Mouse (Mus musculus) megakaryocyte, embryonic 14.5 days (primary cell): ENCODE results near the gene Cysltr2. TPM values are rescaled to one million over a fixed set of nuclear protein-coding genes. Genes with fewer than 3 reads are reported as not detected.

Source experiments
- H3K27me3 ChIP-seq: replicated peaks from 2 replicates; pipeline ENCODE3; 2012; ENCODE audit warnings: inconsistent platforms
- H3K36me3 ChIP-seq: replicated peaks from 2 replicates; pipeline ENCODE3; 2012; ENCODE audit warnings: low read length, inconsistent platforms, mixed read lengths
- H3K4me1 ChIP-seq: 2 replicates; pipeline ENCODE4 v1.6.1; 2012; ENCODE audit warnings: inconsistent platforms
- H3K4me3 ChIP-seq: replicated peaks from 2 replicates; pipeline ENCODE3; 2012; ENCODE audit warnings: moderate library complexity, mild to moderate bottlenecking, inconsistent platforms
- H3K9me3 ChIP-seq: 2 replicates; pipeline ENCODE4 v1.6.1; 2012; ENCODE audit warnings: inconsistent platforms
- FLI1 ChIP-seq: IDR thresholded peaks from 2 replicates; pipeline ENCODE4 v1.6.1; 2012; ENCODE audit warnings: low read length, inconsistent platforms, mixed read lengths
- GATA1 ChIP-seq: IDR thresholded peaks from 3 replicates; pipeline ENCODE4 v1.6.1; 2012; ENCODE audit warnings: mixed read lengths, low read length, inconsistent platforms, borderline replicate concordance
- polyA plus RNA-seq: library from polyadenylated mRNA; stranded (reverse); fragments of >175 nt; gene quantifications from 2 replicates; pipeline ENCODE4 v1.2.3, GENCODE M21; 2012; ENCODE audit warnings: low replicate concordance; ENCODE audit not compliant: insufficient read depth

Cysltr2 gene
- polyA plus RNA-seq, result 23.0 and 25.2 TPM in 2 replicates

GRCm38 (mm10) chr14:73048937-73049336, at the start of gene Cysltr2:
Gene Cysltr2 (minus strand): TSS chr14:73049114.
- peak within 1 kb of the TSS; percentile 90 for H3K4me3 ChIP-seq

GRCm38 (mm10) chr14:73094802-73095550, 46.1 kb upstream of the Cysltr2 start:
- H3K9me3 ChIP-seq, result peaks cover 5% of the 10 kb centered on the region
- H3K27me3 ChIP-seq, result no peaks in the 10 kb centered on the region
- no peak overlapping the region for H3K4me3 ChIP-seq
- H3K36me3 ChIP-seq, result peaks cover 6% of the 10 kb centered on the region
- peaks cover 70% of the 10 kb centered on the region for H3K4me1 ChIP-seq
- no peak for TF ChIP-seq GATA1
- no peak for TF ChIP-seq FLI1

More at GRCm38 (mm10) chr14:73048937-73049336, at the start of gene Cysltr2:
- Histone ChIP-seq H3K4me1 (peaks cover 41% of the 10 kb centered on the region), H3K9me3 (no peaks in the 10 kb centered on the region), H3K36me3 (no peaks in the 10 kb centered on the region), H3K27me3 (no peaks in the 10 kb centered on the region)
- TF ChIP-seq FLI1, result no peak
- TF ChIP-seq GATA1, result no peak

GRCm38 (mm10) chr14:73092871-73093270, 44.0 kb upstream of the Cysltr2 start:
- Histone ChIP-seq H3K36me3 (peaks cover 18% of the 10 kb centered on the region), H3K4me1 (peaks cover 73% of the 10 kb centered on the region), H3K9me3 (peaks cover 15% of the 10 kb centered on the region), H3K4me3 (no peak overlapping the region), H3K27me3 (no peaks in the 10 kb centered on the region)
- TF ChIP-seq GATA1 (no peak), FLI1 (no peak)

- H3K9me3 ChIP-seq, result peaks cover 15% of the 10 kb centered on the region
- peaks cover 18% of the 10 kb centered on the region for H3K36me3 ChIP-seq
- H3K27me3 ChIP-seq, result no peaks in the 10 kb centered on the region
- H3K4me1 ChIP-seq, result peaks cover 63% of the 10 kb centered on the region
- peak overlapping the region; percentile 62 for H3K4me3 ChIP-seq
- TF ChIP-seq GATA1, result no peak
- TF ChIP-seq FLI1, result no peak
Measured at GRCm38 (mm10) chr14:73088224-73088623, 39.3 kb upstream of the Cysltr2 start.

GRCm38 (mm10) chr14:73087746-73088145, 38.8 kb upstream of the Cysltr2 start:
- H3K36me3 ChIP-seq, result peaks cover 18% of the 10 kb centered on the region
- peaks cover 58% of the 10 kb centered on the region for H3K4me1 ChIP-seq
- no peak for TF ChIP-seq GATA1
- TF ChIP-seq FLI1, result no peak
- H3K27me3 ChIP-seq, result no peaks in the 10 kb centered on the region
- H3K4me3 ChIP-seq, result peak overlapping the region; percentile 62
- peaks cover 15% of the 10 kb centered on the region for H3K9me3 ChIP-seq

GRCm38 (mm10) chr14:73087247-73087646, 38.3 kb upstream of the Cysltr2 start:
- Histone ChIP-seq H3K36me3 (peaks cover 18% of the 10 kb centered on the region), H3K4me3 (no peak overlapping the region), H3K9me3 (peaks cover 15% of the 10 kb centered on the region), H3K4me1 (peaks cover 53% of the 10 kb centered on the region), H3K27me3 (no peaks in the 10 kb centered on the region)
- TF ChIP-seq GATA1 (no peak), FLI1 (no peak)

- H3K27me3 ChIP-seq, result no peaks in the 10 kb centered on the region
- TF ChIP-seq FLI1 (no peak), GATA1 (no peak)
- peaks cover 18% of the 10 kb centered on the region for H3K36me3 ChIP-seq
- peaks cover 50% of the 10 kb centered on the region for H3K4me1 ChIP-seq
- H3K4me3 ChIP-seq, result no peak overlapping the region
- peaks cover 15% of the 10 kb centered on the region for H3K9me3 ChIP-seq
Measured at GRCm38 (mm10) chr14:73086425-73086824, 37.5 kb upstream of the Cysltr2 start.

- Histone ChIP-seq H3K4me3 (no peak overlapping the region), H3K9me3 (no peaks in the 10 kb centered on the region), H3K36me3 (no peaks in the 10 kb centered on the region), H3K4me1 (peaks cover 33% of the 10 kb centered on the region), H3K27me3 (no peaks in the 10 kb centered on the region)
- TF ChIP-seq FLI1, result no peak
- TF ChIP-seq GATA1, result no peak
Measured at GRCm38 (mm10) chr14:73083563-73083962, 34.6 kb upstream of the Cysltr2 start.

GRCm38 (mm10) chr14:73064460-73064859, 15.5 kb upstream of the Cysltr2 start:
- no peaks in the 10 kb centered on the region for H3K27me3 ChIP-seq
- H3K4me3 ChIP-seq, result peak overlapping the region; percentile 67
- TF ChIP-seq GATA1 (peak; percentile 73; the same call in 1 of the 3 replicates), FLI1 (no peak)
- peaks cover 2% of the 10 kb centered on the region for H3K36me3 ChIP-seq
- peaks cover 69% of the 10 kb centered on the region for H3K4me1 ChIP-seq
- no peaks in the 10 kb centered on the region for H3K9me3 ChIP-seq

- H3K27me3 ChIP-seq, result no peaks in the 10 kb centered on the region
- TF ChIP-seq GATA1 (no peak), FLI1 (no peak)
- no peaks in the 10 kb centered on the region for H3K9me3 ChIP-seq
- H3K4me3 ChIP-seq, result peak overlapping the region; percentile 25
- H3K36me3 ChIP-seq, result peaks cover 2% of the 10 kb centered on the region
- H3K4me1 ChIP-seq, result peaks cover 61% of the 10 kb centered on the region
Measured at GRCm38 (mm10) chr14:73058755-73059154, 9.8 kb upstream of the Cysltr2 start.

GRCm38 (mm10) chr14:73057764-73058163, 8.8 kb upstream of the Cysltr2 start:
- H3K4me1 ChIP-seq, result peaks cover 51% of the 10 kb centered on the region
- H3K36me3 ChIP-seq, result no peaks in the 10 kb centered on the region
- H3K27me3 ChIP-seq, result no peaks in the 10 kb centered on the region
- H3K9me3 ChIP-seq, result no peaks in the 10 kb centered on the region
- TF ChIP-seq FLI1 (no peak), GATA1 (no peak)
- peak overlapping the region; percentile 71 for H3K4me3 ChIP-seq
